Mouse (Mus musculus) limb, embryonic 14.5 days (tissue): ENCODE data around the gene Speer4e. TPM values are rescaled to one million over a fixed set of nuclear protein-coding genes. Genes with fewer than 3 reads are reported as not detected.
"Not testable (repeated sequence)": the region's sequence is repeated elsewhere in the genome, so short reads cannot be mapped to it uniquely, and the experiment has no call there.

ENCODE experiments used
- ATAC-seq: fragments of 200-750 bp; cut with Nextera tagmentation; 2 replicates; pipeline ENCODE4 v1.8.0; 2017; ENCODE audit warnings: low read depth, moderate number of reproducible peaks, moderate TSS enrichment; ENCODE audit not compliant: low FRiP score
- DNase-seq: peaks from one replicate; pipeline ENCODE4 v3.0.0-alpha.2; 2015; ENCODE audit warnings: low spot score
- H3K27ac ChIP-seq: fragments of 300-500 bp; sonication (generic); replicated peaks from 2 replicates; pipeline ENCODE4 v1.5.1; 2014; ENCODE audit warnings: low read depth, mild to moderate bottlenecking, low read length, moderate library complexity, mixed read lengths
- H3K27me3 ChIP-seq: fragments of 300-500 bp; sonication (generic); 2 replicates; pipeline ENCODE4 v1.6.1; 2014; ENCODE audit warnings: low read length, mixed read lengths; ENCODE audit not compliant: control insufficient read depth, insufficient read depth
- H3K36me3 ChIP-seq: fragments of 300-500 bp; sonication (generic); 2 replicates; pipeline ENCODE4 v1.6.1; 2014; ENCODE audit warnings: mild to moderate bottlenecking, low read length, moderate library complexity, mixed read lengths; ENCODE audit not compliant: control insufficient read depth, insufficient read depth
- H3K4me1 ChIP-seq: fragments of 300-500 bp; sonication (generic); 2 replicates; pipeline ENCODE4 v1.6.1; 2014; ENCODE audit warnings: antibody characterized with exemption, low read length, mixed read lengths; ENCODE audit not compliant: control insufficient read depth, insufficient read depth
- H3K4me2 ChIP-seq: fragments of 300-500 bp; sonication (generic); replicated peaks from 2 replicates; pipeline ENCODE4 v1.6.1; 2014; ENCODE audit warnings: low read depth, mild to moderate bottlenecking, low read length, moderate library complexity; ENCODE audit not compliant: severe bottlenecking
- H3K4me3 ChIP-seq: fragments of 300-500 bp; sonication (generic); replicated peaks from 2 replicates; pipeline ENCODE4 v1.5.1; 2014; ENCODE audit warnings: low read length
- H3K9ac ChIP-seq: fragments of 300-500 bp; sonication (generic); 2 replicates; pipeline ENCODE4 v1.6.1; 2014; ENCODE audit warnings: mild to moderate bottlenecking, low read depth, low read length, moderate library complexity; ENCODE audit not compliant: severe bottlenecking
- H3K9me3 ChIP-seq: fragments of 300-500 bp; sonication (generic); 2 replicates; pipeline ENCODE4 v1.6.1; 2016; ENCODE audit warnings: low read length; ENCODE audit not compliant: control insufficient read depth
- WGBS: fragments of 180-500 bp; shearing (Covaris S2); extraction: QIAGEN DNeasy Blood & Tissue Kit; methylation state at CpG from one replicate; pipeline ENCODE4 v1.1.7; 2014; 5-methylcytosine and 5-hydroxymethylcytosine counted together
- polyA plus RNA-seq, 2 experiments: library from polyadenylated mRNA; depleted of rRNA in 1 of 2; stranded (reverse) in 1 of 2; unstranded in 1 of 2; fragments of >200 nt; fragmentation: Nextera tagmentation in 1 of 2; extraction: Ambion mirVana in 1 of 2; gene quantifications; 2 replicates each; pipeline versions ENCODE4 v1.2.1 to v1.2.3; 2012 to 2014

Speer4e gene
- not detected in 2 replicates for polyA plus RNA-seq (2012; rRNA removed)
- not detected in 2 replicates for polyA plus RNA-seq (2014; fragmentation: Nextera tagmentation; extraction: Ambion mirVana)

GRCm38 (mm10) chr5:14938329-14938728 is at the start of gene Speer4e:
TSS of gene Speer4e (minus strand) at chr5:14938429.
- not testable (repeated sequence) for H3K9me3 ChIP-seq, H3K4me2 ChIP-seq, H3K4me1 ChIP-seq, H3K4me3 ChIP-seq, H3K36me3 ChIP-seq, H3K9ac ChIP-seq, H3K27me3 ChIP-seq, DNase-seq, H3K27ac ChIP-seq, ATAC-seq
- WGBS: 25% methylated on average over 1 of the region's 1 CpGs

GRCm38 (mm10) chr5:14986649-14987387 is 48.6 kb upstream of the Speer4e start:
- not testable (repeated sequence) for H3K27ac ChIP-seq, H3K4me3 ChIP-seq, H3K9me3 ChIP-seq, H3K4me1 ChIP-seq, H3K4me2 ChIP-seq, DNase-seq, ATAC-seq, H3K9ac ChIP-seq, H3K27me3 ChIP-seq, H3K36me3 ChIP-seq
- WGBS: 37% methylated on average over 5 of the region's 6 CpGs

GRCm38 (mm10) chr5:14978835-14979234 is 40.6 kb upstream of the Speer4e start, which contains the start of gene Gm10354:
TSS of gene Gm10354 (minus strand) at chr5:14978935.
- no CpG with 5 or more reads among the region's 1 CpGs for WGBS
- not testable (repeated sequence) for H3K9me3 ChIP-seq, H3K36me3 ChIP-seq, H3K27ac ChIP-seq, H3K4me3 ChIP-seq, DNase-seq, H3K4me1 ChIP-seq, H3K4me2 ChIP-seq, H3K9ac ChIP-seq, H3K27me3 ChIP-seq, ATAC-seq

GRCm38 (mm10) chr5:14977368-14977767 is 39.1 kb upstream of the Speer4e start:
- H3K9me3 ChIP-seq, H3K36me3 ChIP-seq, ATAC-seq, H3K9ac ChIP-seq, H3K27ac ChIP-seq, H3K4me1 ChIP-seq, H3K4me3 ChIP-seq, H3K4me2 ChIP-seq, H3K27me3 ChIP-seq, DNase-seq: not testable (repeated sequence)
- WGBS: 69% methylated on average over 4 of the region's 4 CpGs

- WGBS: 66% methylated on average over 3 of the region's 4 CpGs
- not testable (repeated sequence) for H3K4me2 ChIP-seq, H3K9ac ChIP-seq, ATAC-seq, H3K9me3 ChIP-seq, H3K4me3 ChIP-seq, H3K36me3 ChIP-seq, H3K4me1 ChIP-seq, H3K27me3 ChIP-seq, H3K27ac ChIP-seq, DNase-seq
Measured at GRCm38 (mm10) chr5:14975294-14975693, 37.1 kb upstream of the Speer4e start.

- H3K36me3 ChIP-seq, H3K4me1 ChIP-seq, H3K9me3 ChIP-seq, H3K9ac ChIP-seq, H3K27ac ChIP-seq, H3K4me3 ChIP-seq, H3K27me3 ChIP-seq, H3K4me2 ChIP-seq, ATAC-seq, DNase-seq: not testable (repeated sequence)
- 72% methylated on average over 3 of the region's 3 CpGs for WGBS
Measured at GRCm38 (mm10) chr5:14972841-14973240, 34.6 kb upstream of the Speer4e start.

- not testable (repeated sequence) for H3K4me1 ChIP-seq, H3K9ac ChIP-seq, ATAC-seq, H3K4me2 ChIP-seq, H3K27me3 ChIP-seq, H3K4me3 ChIP-seq, H3K27ac ChIP-seq, H3K9me3 ChIP-seq, H3K36me3 ChIP-seq
- peak; percentile 6 for DNase-seq
- WGBS: 79% methylated on average over 13 of the region's 13 CpGs
Measured at GRCm38 (mm10) chr5:14963821-14964220, 25.6 kb upstream of the Speer4e start.

GRCm38 (mm10) chr5:14961502-14961901 is 23.3 kb upstream of the Speer4e start:
- not testable (repeated sequence) for H3K27ac ChIP-seq, H3K9ac ChIP-seq, DNase-seq, H3K9me3 ChIP-seq, H3K27me3 ChIP-seq, H3K4me3 ChIP-seq, ATAC-seq, H3K4me1 ChIP-seq, H3K36me3 ChIP-seq, H3K4me2 ChIP-seq
- 79% methylated on average over 4 of the region's 4 CpGs for WGBS
